Mouse (Mus musculus): ENCODE results near the gene Cldn22.

DNA sequence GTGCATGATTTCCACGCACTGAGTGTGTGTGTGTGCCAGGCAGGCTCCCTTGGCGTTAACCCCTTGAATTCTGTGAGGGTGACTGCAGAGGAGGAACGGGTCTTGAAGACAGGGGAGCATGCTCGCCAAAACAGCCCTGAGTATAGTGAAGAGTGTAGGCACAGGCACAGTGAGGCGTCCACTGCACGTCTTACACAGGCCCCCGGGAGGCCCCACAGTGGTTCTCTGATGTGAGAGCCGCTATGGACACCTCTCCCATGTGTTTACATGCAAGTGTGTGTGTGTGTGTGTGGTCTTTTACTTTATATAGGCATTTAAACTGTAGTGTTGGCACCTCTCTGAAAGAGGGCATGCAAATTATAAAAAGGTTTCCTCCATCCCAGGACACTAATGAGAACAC, 42.3 kb downstream of the Cldn22 start:
- TF ChIP-seq EP300 (IDR thresholded peaks at IDR 0.05; ENCODE audit: low read depth) (no peak), CTCF (IDR thresholded peaks at IDR 0.05; ENCODE audit: low read depth) (no peak)
